Mouse (Mus musculus) neural tube, embryonic 10.5 days (tissue): ENCODE data around the gene Aldh4a1.

Experiments
- DNase-seq: peaks from one replicate; pipeline ENCODE4 v3.0.0-alpha.2; 2017; ENCODE audit warnings: low spot score; ENCODE audit errors: extremely low spot score

Gene Aldh4a1

DNA sequence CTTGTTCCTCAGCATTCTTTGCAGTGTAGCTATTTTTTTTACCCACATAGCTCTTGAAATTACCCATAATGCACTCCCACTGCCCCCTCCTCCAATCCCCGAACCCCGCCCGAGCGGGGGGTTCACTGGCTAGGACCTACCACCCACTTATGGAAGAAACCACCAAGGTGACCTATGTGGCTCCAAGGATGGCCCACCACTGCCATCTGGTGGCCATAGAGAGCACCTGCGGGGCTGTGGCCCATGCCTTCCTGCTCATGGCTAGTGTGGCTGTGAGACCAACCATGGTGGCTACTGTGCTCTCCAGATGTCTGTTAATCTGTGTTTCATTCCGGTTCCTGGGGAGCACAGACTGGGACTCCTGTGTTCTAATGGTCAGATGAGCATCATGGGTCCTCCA is 47.2 kb downstream of the Aldh4a1 start:
- peak; percentile 70 for DNase-seq

DNA sequence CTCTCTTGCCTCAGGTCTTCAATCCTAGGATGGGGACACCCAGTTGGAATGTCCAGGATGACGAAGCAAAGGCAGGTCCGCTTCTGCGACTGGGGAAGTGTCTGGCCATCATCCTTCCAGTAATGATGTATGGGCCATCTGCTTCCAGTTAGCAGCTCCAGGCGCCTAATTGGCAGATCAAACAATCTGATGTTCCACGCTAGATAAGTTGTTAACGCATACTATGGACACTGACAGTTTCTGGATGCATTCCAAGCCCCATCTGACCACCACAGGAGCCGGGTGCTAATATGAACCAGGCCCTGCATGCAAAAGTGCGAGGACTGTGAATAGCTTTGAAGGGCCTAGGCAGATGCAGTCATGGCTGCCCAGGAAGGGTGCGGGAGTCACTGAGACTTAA is 53.0 kb downstream of the Aldh4a1 start:
- peak; percentile 25 for DNase-seq

DNA sequence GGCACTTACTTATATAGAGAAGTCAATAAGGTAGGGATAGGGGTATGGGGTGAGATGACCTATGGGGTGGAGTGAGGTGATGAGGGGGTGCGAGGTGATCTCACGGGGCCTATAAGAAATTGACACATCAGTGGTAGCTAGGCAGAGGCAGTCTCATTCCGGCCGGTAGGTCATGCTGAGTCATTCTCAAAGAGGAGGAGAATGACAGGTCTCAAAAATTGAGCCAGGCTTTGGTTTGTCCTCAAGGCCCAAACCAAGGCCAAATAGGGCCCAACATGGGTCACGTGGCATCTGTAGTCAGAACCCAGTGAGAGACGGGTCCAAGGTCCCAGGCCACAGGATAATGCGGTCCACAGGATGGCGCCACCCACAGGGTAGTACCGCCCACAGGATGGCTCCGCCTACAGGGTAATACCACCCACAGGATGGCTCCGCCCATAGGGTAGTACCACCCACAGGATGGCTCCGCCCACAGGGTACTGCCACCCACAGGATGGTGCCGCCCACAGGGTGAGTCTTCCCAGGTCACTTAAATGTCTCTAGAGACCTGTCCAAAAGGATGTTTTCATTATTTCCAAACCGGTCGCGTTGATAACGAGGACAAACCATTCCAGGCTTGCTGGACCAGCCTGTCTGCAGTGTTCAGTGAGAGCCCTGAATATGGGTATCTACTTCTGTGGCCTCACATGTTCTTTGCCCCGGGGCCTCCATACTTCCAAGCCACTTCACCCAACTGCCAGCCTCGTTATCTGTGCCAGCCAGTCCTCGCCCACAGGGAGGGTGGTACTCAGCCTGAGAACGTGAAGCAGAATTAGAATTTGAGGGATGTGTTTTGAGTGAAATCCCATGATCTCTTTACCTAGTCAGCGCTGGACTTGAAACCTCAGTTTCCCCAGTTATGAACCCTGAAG is 61.3 kb downstream of the Aldh4a1 start:
- DNase-seq = no peak

DNA sequence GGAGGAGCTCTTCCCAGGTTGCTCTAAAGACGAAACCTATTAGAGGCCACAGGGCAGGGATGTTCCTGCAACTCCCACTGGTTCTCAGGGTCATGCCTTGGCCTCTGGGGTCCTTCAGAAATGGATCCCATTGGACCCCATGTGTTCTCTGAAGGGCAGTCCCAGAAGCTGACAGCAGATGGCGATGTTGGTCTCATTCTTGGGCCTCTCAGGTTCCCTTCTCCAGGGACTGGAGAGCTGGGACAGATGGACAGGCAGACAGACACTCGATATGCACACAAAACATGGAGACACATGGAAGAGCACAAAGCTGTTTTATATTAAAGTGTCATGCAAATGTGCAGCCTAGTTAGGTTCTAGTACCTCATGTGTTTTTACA is 62.0 kb downstream of the Aldh4a1 start:
- DNase-seq = peak; percentile 87

DNA sequence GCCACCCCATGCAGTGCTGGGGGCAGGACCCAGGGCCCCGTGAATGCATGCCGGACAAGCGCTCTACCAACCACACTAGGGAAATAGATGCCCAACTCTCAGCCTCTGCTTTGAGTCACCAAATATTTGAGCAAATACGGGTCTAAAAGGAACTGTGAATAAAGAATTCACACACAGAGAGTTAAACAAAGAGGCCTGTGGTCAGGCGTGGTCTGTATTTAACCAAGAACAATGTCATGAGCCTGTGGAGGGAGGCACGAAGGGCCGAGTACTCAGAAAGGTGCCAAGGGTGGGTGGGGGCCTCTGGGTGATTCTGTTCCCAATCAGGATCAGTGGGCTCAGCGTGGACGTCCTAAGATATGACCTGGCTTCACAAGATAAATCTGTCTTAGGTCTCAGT is 65.4 kb downstream of the Aldh4a1 start:
- DNase-seq = no peak

DNA sequence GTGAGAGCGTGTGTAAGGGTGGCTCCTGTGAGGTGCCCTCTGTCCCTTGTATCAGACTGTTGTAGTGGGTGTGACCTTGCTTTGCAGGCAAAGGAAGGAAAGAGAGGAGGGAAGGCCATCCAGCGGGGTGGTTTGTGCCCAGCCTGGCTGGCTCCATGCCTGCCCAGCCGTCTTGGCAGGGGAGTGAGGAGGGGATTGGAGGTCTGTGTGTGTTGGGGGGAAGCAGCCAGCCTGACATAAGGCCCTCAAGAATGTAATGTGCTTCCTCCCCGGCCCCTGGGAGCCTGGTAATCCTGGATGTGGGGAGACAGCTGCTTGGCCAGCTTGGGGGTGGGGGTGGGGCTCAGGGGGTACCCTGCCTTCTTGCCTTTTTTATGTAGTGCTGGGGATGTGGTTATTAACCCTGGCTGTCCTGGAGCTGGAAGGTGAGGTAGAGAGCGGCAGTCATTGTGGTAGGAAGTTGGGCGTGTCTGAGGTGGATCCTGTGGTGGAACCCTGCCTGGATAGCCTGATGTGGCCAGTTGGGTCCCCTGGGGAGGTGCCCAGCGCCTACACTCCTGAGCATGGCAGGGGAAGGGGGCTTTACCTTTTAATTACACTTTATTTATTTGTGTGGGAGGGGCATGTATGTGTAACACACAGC is 67.1 kb downstream of the Aldh4a1 start:
- DNase-seq = no peak

DNA sequence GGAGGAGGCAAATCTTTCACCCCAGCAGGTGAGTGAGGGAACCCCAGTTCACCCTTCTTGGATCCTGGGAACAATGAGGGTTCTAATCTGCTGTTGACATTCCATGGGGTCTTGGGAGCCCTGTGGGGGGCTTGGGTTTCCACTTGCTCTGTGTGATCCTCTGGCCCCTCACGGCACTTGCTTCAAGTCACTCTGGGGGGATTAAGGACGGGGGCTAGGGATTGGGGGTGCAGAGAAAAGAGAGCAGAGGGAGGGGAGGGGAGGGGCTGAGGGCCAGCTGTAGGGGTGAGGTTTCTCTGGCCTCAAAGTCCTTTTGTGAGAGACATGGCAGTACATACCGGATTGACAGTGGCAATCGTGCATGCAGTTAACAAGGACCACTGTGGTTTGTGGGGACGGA is 70.6 kb downstream of the Aldh4a1 start:
- DNase-seq = no peak

DNA sequence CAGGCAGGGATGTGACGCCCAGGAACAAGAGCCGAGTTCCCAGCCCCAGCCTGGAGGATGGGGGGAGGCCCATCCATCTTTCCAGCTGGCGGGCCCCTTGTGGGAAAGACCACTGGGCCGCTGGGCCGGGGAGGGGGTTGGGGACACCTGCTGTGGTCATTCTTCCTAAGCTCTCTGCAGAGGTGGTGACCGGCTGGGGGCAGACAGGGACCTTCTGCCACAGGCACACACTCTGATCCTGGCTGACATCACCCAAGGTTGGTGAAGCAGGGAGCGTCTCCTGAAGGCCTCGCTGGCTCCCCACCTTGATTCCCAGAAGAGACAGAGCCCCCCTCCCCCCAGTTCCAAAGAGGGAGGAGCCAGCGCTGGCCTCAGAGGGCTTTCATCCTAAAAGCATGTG is 75.1 kb downstream of the Aldh4a1 start:
- peak; percentile 64 for DNase-seq

DNA sequence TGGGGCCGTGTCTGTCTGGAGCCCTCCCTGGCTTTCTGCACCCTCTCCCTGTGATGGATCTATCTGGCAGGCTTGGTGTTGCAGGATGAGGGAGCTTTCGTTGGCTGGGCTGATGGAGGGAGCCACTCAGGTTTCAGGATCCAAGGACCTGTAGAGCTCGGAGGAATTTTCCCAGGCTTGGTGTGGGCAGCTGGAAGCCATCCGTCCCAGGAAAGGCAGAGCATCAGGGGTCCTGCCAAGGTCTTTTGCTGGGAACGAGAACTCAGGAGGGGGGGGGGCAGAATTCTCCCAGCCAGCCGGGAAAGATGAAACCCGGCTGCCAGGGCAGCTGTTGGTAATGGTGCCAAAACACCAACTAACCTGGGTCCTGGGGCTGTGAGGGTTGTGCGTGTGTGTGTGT is 75.9 kb downstream of the Aldh4a1 start:
- DNase-seq = no peak
